Mouse (Mus musculus) myocyte (in vitro differentiated cells): Measurements from ENCODE around the gene Gm10837. TPM values are rescaled to one million over a fixed set of nuclear protein-coding genes. Genes with fewer than 3 reads are reported as not detected.

Source experiments
- H3K27me3 ChIP-seq: one replicate; pipeline ENCODE4 v1.6.1; 2011; ENCODE audit not compliant: control insufficient read depth, insufficient read depth, insufficient read length
- H3K36me3 ChIP-seq: one replicate; pipeline ENCODE4 v1.6.1; 2011; ENCODE audit not compliant: control insufficient read depth, insufficient read depth
- H3K4me2 ChIP-seq: one replicate; pipeline ENCODE4 v1.6.1; 2011; ENCODE audit warnings: low read depth, control low read depth
- H3K4me3 ChIP-seq: one replicate; pipeline ENCODE4 v1.5.1; 2011; ENCODE audit warnings: mild to moderate bottlenecking, control low read depth, moderate library complexity
- H3K79me2 ChIP-seq: one replicate; pipeline ENCODE4 v1.6.1; 2011; ENCODE audit not compliant: control insufficient read depth, insufficient read depth
- H3ac ChIP-seq: one replicate; pipeline ENCODE4 v1.6.1; 2011; ENCODE audit not compliant: control insufficient read depth, insufficient read length
- CEBPB ChIP-seq: IDR thresholded peaks from 2 replicates; pipeline ENCODE4 v1.6.1; 2011; ENCODE audit warnings: mild to moderate bottlenecking, moderate library complexity; ENCODE audit not compliant: poor library complexity, insufficient read depth, severe bottlenecking
- E2F4 ChIP-seq: IDR thresholded peaks from one replicate; pipeline ENCODE4 v1.6.1; 2011; ENCODE audit warnings: mild to moderate bottlenecking, control low read depth, moderate library complexity; ENCODE audit not compliant: insufficient read depth
- MAX ChIP-seq: IDR thresholded peaks from one replicate; pipeline ENCODE4 v1.6.1; 2011; ENCODE audit warnings: low read depth, mild to moderate bottlenecking, control low read depth
- MYOD1 ChIP-seq, 3 experiments: IDR thresholded peaks; one replicate each; pipeline ENCODE4 v1.6.1; 2011; ENCODE audit warnings: control low read depth in 2 of 3, low read depth in 2 of 3, mild to moderate bottlenecking in 2 of 3, moderate library complexity in 1 of 3; ENCODE audit not compliant: insufficient read length in 2 of 3, control insufficient read depth in 1 of 3
- MYOG ChIP-seq, 3 experiments: IDR thresholded peaks; one replicate each; pipeline ENCODE4 v1.6.1; 2011; ENCODE audit warnings: control low read depth in 2 of 3, low read depth in 2 of 3, mild to moderate bottlenecking in 2 of 3; ENCODE audit not compliant: insufficient read length in 2 of 3, control insufficient read depth in 1 of 3, insufficient read depth in 1 of 3
- POLR2A ChIP-seq: IDR thresholded peaks from one replicate; pipeline ENCODE4 v1.6.1; 2011; ENCODE audit warnings: low read depth, mild to moderate bottlenecking, control low read depth, moderate library complexity; ENCODE audit not compliant: insufficient read length
- POLR2AphosphoS2 ChIP-seq: IDR thresholded peaks from one replicate; pipeline ENCODE4 v1.6.1; 2011; ENCODE audit warnings: low read depth, control low read depth; ENCODE audit not compliant: insufficient read length
- REST ChIP-seq: IDR thresholded peaks from one replicate; pipeline ENCODE4 v1.6.1; 2011; ENCODE audit warnings: mild to moderate bottlenecking, control low read depth, moderate library complexity; ENCODE audit not compliant: insufficient read depth, insufficient read length
- SRF ChIP-seq: IDR thresholded peaks from one replicate; pipeline ENCODE4 v1.6.1; 2011; ENCODE audit warnings: low read depth; ENCODE audit not compliant: control insufficient read depth, insufficient read length
- TCF12 ChIP-seq: IDR thresholded peaks from one replicate; pipeline ENCODE4 v1.6.1; 2011; ENCODE audit warnings: mild to moderate bottlenecking, control low read depth; ENCODE audit not compliant: poor library complexity, insufficient read depth, severe bottlenecking
- TCF3 ChIP-seq: IDR thresholded peaks from one replicate; pipeline ENCODE4 v1.6.1; 2011; ENCODE audit warnings: low read depth, control low read depth; ENCODE audit not compliant: insufficient read length
- USF1 ChIP-seq: IDR thresholded peaks from one replicate; pipeline ENCODE4 v1.6.1; 2011; ENCODE audit warnings: low read depth, mild to moderate bottlenecking, control low read depth, moderate library complexity
- polyA plus RNA-seq: library from polyadenylated mRNA; unstranded; fragments of >200 nt; fragmentation: generic; extraction: Trizol; gene quantifications from one replicate; pipeline ENCODE4 v1.2.1, GENCODE M21; 2012; ENCODE audit warnings: missing spikeins

The Gm10837 gene
- polyA plus RNA-seq, 1 experiment, result not detected

- TF ChIP-seq CEBPB (no peak), REST (no peak), MYOG (IDR thresholded peaks at IDR 0.05; ENCODE audit: control insufficient read depth in 1 of 3, insufficient read depth in 1 of 3, insufficient read length in 2 of 3, low read depth in 2 of 3) (no peak), POLR2AphosphoS2 (no peak), TCF12 (no peak), USF1 (no peak), MAX (no peak), E2F4 (no peak), MYOD1 (IDR thresholded peaks at IDR 0.05; ENCODE audit: control insufficient read depth in 1 of 3, insufficient read length in 2 of 3, low read depth in 2 of 3) (no peak), SRF (no peak), POLR2A (no peak), TCF3 (no peak)
- Histone ChIP-seq H3ac (no peak overlapping the region), H3K79me2 (no peaks in the 10 kb centered on the region), H3K4me2 (no peak overlapping the region), H3K27me3 (peaks cover 5% of the 10 kb centered on the region), H3K36me3 (no peaks in the 10 kb centered on the region), H3K4me3 (no peak overlapping the region)
These were observed 28.9 kb upstream of the Gm10837 start for GRCm38 (mm10) chr14:122461500-122461899.

DNA sequence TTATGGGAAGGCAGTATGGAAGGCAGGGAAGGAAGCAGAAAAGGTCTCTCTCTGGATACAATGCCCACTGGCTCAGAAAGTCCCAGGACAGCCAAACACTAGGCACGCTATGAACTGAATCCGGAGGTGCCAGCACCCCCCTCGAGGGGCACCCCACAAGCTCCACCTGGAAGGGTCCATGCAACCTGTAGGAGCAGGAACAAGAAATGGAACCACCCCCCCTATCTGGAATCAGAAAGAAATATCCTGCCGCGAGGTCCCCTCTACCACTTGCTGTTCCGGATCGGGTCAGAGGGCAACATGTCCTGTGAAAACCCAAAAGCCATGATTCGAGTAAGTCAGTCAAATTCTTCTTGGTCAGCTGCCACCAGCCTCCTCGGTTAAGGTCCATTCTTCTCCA lies 28.4 kb upstream of the Gm10837 start:
- H3K4me2 ChIP-seq, result no peak overlapping the region
- no peak overlapping the region for H3ac ChIP-seq
- no peak overlapping the region for H3K4me3 ChIP-seq
- peaks cover 5% of the 10 kb centered on the region for H3K27me3 ChIP-seq
- TF ChIP-seq POLR2A (no peak), TCF3 (no peak), POLR2AphosphoS2 (no peak), SRF (no peak), REST (no peak), TCF12 (no peak), MYOG (IDR thresholded peaks at IDR 0.05; ENCODE audit: control insufficient read depth in 1 of 3, insufficient read depth in 1 of 3, insufficient read length in 2 of 3, low read depth in 2 of 3) (no peak), MAX (no peak), CEBPB (no peak), MYOD1 (IDR thresholded peaks at IDR 0.05; ENCODE audit: control insufficient read depth in 1 of 3, insufficient read length in 2 of 3, low read depth in 2 of 3) (no peak), E2F4 (no peak), USF1 (no peak)
- no peaks in the 10 kb centered on the region for H3K36me3 ChIP-seq
- no peaks in the 10 kb centered on the region for H3K79me2 ChIP-seq

GRCm38 (mm10) chr14:122462689-122463079 lies 27.7 kb upstream of the Gm10837 start:
- Histone ChIP-seq H3K36me3 (no peaks in the 10 kb centered on the region), H3K4me2 (no peak overlapping the region), H3ac (no peak overlapping the region), H3K27me3 (peaks cover 5% of the 10 kb centered on the region), H3K4me3 (peak overlapping the region; percentile 24), H3K79me2 (no peaks in the 10 kb centered on the region)
- TF ChIP-seq POLR2A (no peak), REST (no peak), TCF3 (no peak), POLR2AphosphoS2 (no peak), MYOD1 (IDR thresholded peaks at IDR 0.05; ENCODE audit: control insufficient read depth in 1 of 3, insufficient read length in 2 of 3, low read depth in 2 of 3) (no peak), MAX (no peak), E2F4 (no peak), MYOG (IDR thresholded peaks at IDR 0.05; ENCODE audit: control insufficient read depth in 1 of 3, insufficient read depth in 1 of 3, insufficient read length in 2 of 3, low read depth in 2 of 3) (no peak), CEBPB (no peak), TCF12 (no peak), USF1 (no peak), SRF (no peak)

- no peak overlapping the region for H3K4me2 ChIP-seq
- no peaks in the 10 kb centered on the region for H3K36me3 ChIP-seq
- TF ChIP-seq REST (no peak), MAX (no peak), E2F4 (no peak), USF1 (no peak), TCF3 (no peak), MYOD1 (IDR thresholded peaks at IDR 0.05; ENCODE audit: control insufficient read depth in 1 of 3, insufficient read length in 2 of 3, low read depth in 2 of 3) (no peak), POLR2A (no peak), SRF (no peak), POLR2AphosphoS2 (no peak), MYOG (IDR thresholded peaks at IDR 0.05; ENCODE audit: control insufficient read depth in 1 of 3, insufficient read depth in 1 of 3, insufficient read length in 2 of 3, low read depth in 2 of 3) (no peak), TCF12 (no peak), CEBPB (no peak)
- peak overlapping the region; percentile 24 for H3K4me3 ChIP-seq
- H3ac ChIP-seq, result no peak overlapping the region
- H3K27me3 ChIP-seq, result peaks cover 6% of the 10 kb centered on the region
- H3K79me2 ChIP-seq, result no peaks in the 10 kb centered on the region
These were observed 27.2 kb upstream of the Gm10837 start for GRCm38 (mm10) chr14:122463080-122463691.
